Mouse (Mus musculus): Measurements from ENCODE around the gene Gpr82. TPM values are rescaled to one million over a fixed set of nuclear protein-coding genes. Genes with fewer than 3 reads are reported as not detected.

The Gpr82 gene
- polyA plus RNA-seq, 1 experiment from 2014 or later = 0.26 TPM

DNA sequence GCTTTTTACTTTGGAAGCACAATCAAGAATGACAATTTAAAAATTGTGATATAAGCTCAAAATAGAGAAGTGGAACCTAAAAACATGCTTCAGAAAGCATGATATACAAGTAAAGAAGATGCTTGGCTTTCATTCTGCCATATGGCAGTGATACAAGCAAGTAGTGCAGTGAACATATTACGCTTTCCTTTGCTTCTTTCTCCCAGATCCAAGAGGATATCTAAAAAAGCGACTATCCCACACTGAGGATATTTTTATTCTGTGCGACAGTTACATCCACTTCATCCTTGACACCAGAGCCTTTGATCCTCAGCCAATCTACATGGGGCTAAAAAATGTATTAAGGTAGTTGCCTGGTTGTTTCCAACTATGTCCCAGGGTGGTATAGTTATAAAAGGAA is 20.6 kb downstream of the Gpr82 start:
- H3K4me3 ChIP-seq (ENCODE audit: low read length) = no peak overlapping the region
- no peak overlapping the region for H3K4me2 ChIP-seq (replicated peaks; ENCODE audit: low read depth, low read length)
- no peaks in the 10 kb centered on the region for H3K9me3 ChIP-seq (ENCODE audit: low read length)
- ATAC-seq (ENCODE audit: low FRiP score, low TSS enrichment) = no peak
- no peak overlapping the region for H3K9ac ChIP-seq (replicated peaks; ENCODE audit: low read length)
- no peak overlapping the region for H3K27ac ChIP-seq (ENCODE audit: low read length)
- no peaks in the 10 kb centered on the region for H3K27me3 ChIP-seq (ENCODE audit: insufficient read depth, low read length)
- H3K36me3 ChIP-seq (ENCODE audit: insufficient read depth, low read length) = no peaks in the 10 kb centered on the region
- 89% methylated on average over 3 of the region's 3 CpGs for WGBS
- H3K4me1 ChIP-seq (ENCODE audit: insufficient read depth, low read length) = no peaks in the 10 kb centered on the region

DNA sequence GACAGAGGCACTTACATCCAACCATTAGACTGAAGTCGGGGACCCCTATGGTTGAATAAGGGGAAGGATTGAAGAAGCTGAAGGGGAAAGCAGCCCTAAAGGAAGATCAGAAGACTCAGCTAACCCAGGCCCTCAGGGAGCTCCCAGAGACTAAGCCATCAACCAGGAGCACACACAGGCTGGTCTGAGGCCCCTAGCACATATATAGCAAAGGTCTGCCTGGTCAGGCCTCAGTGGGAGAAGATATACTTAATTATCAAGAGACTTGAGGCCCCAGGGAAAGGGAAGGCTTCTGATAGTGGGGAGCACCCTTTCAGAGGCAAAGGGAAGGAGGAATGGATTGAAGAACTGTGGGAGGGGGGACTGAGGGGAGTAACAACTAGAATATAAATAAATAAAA is 25.4 kb downstream of the Gpr82 start:
- no peaks in the 10 kb centered on the region for H3K9me3 ChIP-seq (ENCODE audit: low read length)
- no peak overlapping the region for H3K9ac ChIP-seq (replicated peaks; ENCODE audit: low read length)
- ATAC-seq (ENCODE audit: low FRiP score, low TSS enrichment) = no peak
- no peaks in the 10 kb centered on the region for H3K27me3 ChIP-seq (ENCODE audit: insufficient read depth, low read length)
- no peaks in the 10 kb centered on the region for H3K4me1 ChIP-seq (ENCODE audit: insufficient read depth, low read length)
- WGBS = 85% methylated on average over 1 of the region's 1 CpGs
- H3K4me2 ChIP-seq (replicated peaks; ENCODE audit: low read depth, low read length) = no peak overlapping the region
- H3K4me3 ChIP-seq (ENCODE audit: low read length) = no peak overlapping the region
- no peak overlapping the region for H3K27ac ChIP-seq (ENCODE audit: low read length)
- H3K36me3 ChIP-seq (ENCODE audit: insufficient read depth, low read length) = no peaks in the 10 kb centered on the region

DNA sequence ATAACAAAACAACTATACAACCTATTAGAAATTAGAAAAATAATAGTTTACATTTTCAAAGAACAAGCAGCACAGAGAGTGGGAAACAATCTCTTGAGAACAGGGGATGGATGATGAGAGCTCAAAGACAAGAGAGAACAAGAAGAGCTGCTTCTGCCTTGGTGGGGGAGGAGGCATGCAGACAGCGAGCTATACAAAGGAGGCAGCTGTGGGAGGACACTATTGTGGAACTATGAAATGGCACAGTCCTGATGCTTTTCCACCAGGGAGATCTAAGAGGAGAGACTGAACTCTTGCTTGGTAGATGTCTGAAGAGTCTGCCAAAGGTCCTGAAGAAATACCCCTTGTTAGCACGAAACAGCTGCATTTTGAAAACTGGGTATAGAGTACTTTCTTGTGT is 27.2 kb downstream of the Gpr82 start:
- Histone ChIP-seq H3K4me2 (replicated peaks; ENCODE audit: low read depth, low read length) (no peak overlapping the region), H3K27me3 (ENCODE audit: insufficient read depth, low read length) (no peaks in the 10 kb centered on the region), H3K27ac (ENCODE audit: low read length) (no peak overlapping the region), H3K36me3 (ENCODE audit: insufficient read depth, low read length) (no peaks in the 10 kb centered on the region), H3K4me3 (ENCODE audit: low read length) (no peak overlapping the region), H3K9ac (replicated peaks; ENCODE audit: low read length) (no peak overlapping the region), H3K4me1 (ENCODE audit: insufficient read depth, low read length) (no peaks in the 10 kb centered on the region), H3K9me3 (ENCODE audit: low read length) (no peaks in the 10 kb centered on the region)
- WGBS = 55% methylated on average over 2 of the region's 2 CpGs
- no peak for ATAC-seq (ENCODE audit: low FRiP score, low TSS enrichment)

DNA sequence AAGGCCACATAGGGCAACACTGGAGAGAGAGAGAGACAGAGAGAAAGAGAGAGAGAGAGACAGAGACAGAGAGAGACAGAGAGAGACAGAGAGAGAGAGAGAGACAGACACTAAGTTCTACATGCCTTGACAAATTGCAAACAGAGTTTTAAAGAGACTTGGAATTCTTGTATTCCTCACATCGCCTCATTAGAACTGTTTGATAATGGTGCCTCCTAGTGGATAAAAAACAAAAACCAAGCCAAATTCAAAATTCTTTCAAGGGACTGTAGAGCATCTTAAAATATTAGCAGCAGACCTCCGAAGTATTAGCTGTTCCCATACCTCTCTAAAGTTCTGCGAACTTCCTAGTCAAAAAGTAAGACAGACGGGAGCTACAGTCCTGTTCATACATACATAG is 30.7 kb downstream of the Gpr82 start:
- Histone ChIP-seq H3K27ac (ENCODE audit: low read length) (no peak overlapping the region), H3K9ac (replicated peaks; ENCODE audit: low read length) (no peak overlapping the region), H3K4me3 (ENCODE audit: low read length) (no peak overlapping the region), H3K27me3 (ENCODE audit: insufficient read depth, low read length) (no peaks in the 10 kb centered on the region), H3K4me1 (ENCODE audit: insufficient read depth, low read length) (no peaks in the 10 kb centered on the region), H3K36me3 (ENCODE audit: insufficient read depth, low read length) (no peaks in the 10 kb centered on the region), H3K9me3 (ENCODE audit: low read length) (no peaks in the 10 kb centered on the region), H3K4me2 (replicated peaks; ENCODE audit: low read depth, low read length) (no peak overlapping the region)
- 83% methylated on average over 4 of the region's 4 CpGs for WGBS
- ATAC-seq (ENCODE audit: low FRiP score, low TSS enrichment) = no peak

DNA sequence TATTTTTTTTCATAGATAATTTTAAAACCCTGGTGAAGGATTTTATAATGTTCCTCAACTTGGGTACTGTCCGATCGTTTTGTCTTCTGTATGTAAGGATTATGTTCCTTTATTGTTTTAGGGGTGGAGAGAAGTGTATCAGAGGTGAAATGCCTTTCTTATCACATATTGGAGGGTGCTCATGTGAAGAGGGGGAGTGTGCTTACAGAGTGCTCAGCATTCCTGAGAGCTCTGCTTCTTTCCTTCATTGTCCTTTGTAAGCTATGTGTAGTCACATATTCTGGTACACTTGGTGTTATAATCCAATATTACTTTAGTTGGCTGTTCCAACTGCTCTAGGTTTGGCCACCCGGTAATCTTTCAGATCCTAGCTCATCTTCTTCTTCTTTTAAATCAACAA is 39.5 kb downstream of the Gpr82 start:
- H3K9me3 ChIP-seq (ENCODE audit: low read length) = no peaks in the 10 kb centered on the region
- ATAC-seq (ENCODE audit: low FRiP score, low TSS enrichment) = no peak
- H3K9ac ChIP-seq (replicated peaks; ENCODE audit: low read length) = no peak overlapping the region
- no peaks in the 10 kb centered on the region for H3K27me3 ChIP-seq (ENCODE audit: insufficient read depth, low read length)
- H3K36me3 ChIP-seq (ENCODE audit: insufficient read depth, low read length) = no peaks in the 10 kb centered on the region
- H3K4me3 ChIP-seq (ENCODE audit: low read length) = no peak overlapping the region
- H3K4me2 ChIP-seq (replicated peaks; ENCODE audit: low read depth, low read length) = no peak overlapping the region
- no peak overlapping the region for H3K27ac ChIP-seq (ENCODE audit: low read length)
- 90% methylated on average over 3 of the region's 3 CpGs for WGBS
- H3K4me1 ChIP-seq (ENCODE audit: insufficient read depth, low read length) = no peaks in the 10 kb centered on the region

DNA sequence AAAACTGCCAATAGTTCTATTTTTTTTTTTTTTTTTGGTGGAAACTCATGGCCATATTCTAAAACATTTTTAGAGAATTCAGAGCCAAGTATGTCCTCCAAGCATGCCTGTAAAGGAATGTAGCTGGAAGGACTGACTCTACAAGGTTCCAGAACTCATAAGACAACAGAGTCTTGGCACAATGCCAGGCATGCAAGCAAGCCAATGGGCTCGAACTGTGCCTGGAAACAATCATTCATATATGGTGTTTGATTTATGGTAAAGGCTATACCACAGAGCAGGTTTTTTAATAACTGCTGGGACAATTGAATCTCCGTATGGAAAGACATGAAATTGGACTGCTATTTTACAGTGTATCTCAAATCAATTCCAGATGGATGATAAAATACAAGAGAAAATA is 43.9 kb downstream of the Gpr82 start:
- Histone ChIP-seq H3K27ac (ENCODE audit: low read length) (no peak overlapping the region), H3K9me3 (ENCODE audit: low read length) (no peaks in the 10 kb centered on the region), H3K36me3 (ENCODE audit: insufficient read depth, low read length) (no peaks in the 10 kb centered on the region), H3K27me3 (ENCODE audit: insufficient read depth, low read length) (no peaks in the 10 kb centered on the region), H3K9ac (replicated peaks; ENCODE audit: low read length) (no peak overlapping the region), H3K4me2 (replicated peaks; ENCODE audit: low read depth, low read length) (no peak overlapping the region), H3K4me3 (ENCODE audit: low read length) (no peak overlapping the region), H3K4me1 (ENCODE audit: insufficient read depth, low read length) (no peaks in the 10 kb centered on the region)
- WGBS = 52% methylated on average over 2 of the region's 2 CpGs
- ATAC-seq (ENCODE audit: low FRiP score, low TSS enrichment) = no peak

DNA sequence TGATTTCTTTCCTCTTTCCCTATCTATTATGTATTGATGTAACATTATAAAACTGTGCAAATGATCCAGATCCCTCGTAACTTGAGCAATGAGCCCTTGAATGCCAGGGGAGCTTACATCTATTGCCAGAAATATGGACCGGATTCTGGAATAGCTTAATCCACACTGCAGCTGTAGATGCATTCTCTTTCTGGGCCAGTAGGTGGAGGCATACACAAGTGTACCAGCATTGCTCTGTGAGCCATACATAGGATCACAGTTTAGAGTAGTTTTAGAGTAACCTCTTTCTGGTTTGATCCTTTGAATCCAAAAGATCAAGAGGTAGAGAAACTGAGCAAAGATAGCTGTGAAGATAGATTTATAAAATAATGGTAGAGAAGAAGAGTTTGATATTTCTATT is 49.0 kb downstream of the Gpr82 start:
- H3K4me1 ChIP-seq (ENCODE audit: insufficient read depth, low read length) = no peaks in the 10 kb centered on the region
- H3K4me2 ChIP-seq (replicated peaks; ENCODE audit: low read depth, low read length) = no peak overlapping the region
- no peaks in the 10 kb centered on the region for H3K27me3 ChIP-seq (ENCODE audit: insufficient read depth, low read length)
- H3K36me3 ChIP-seq (ENCODE audit: insufficient read depth, low read length) = no peaks in the 10 kb centered on the region
- WGBS = 51% methylated on average over 2 of the region's 2 CpGs
- H3K4me3 ChIP-seq (ENCODE audit: low read length) = no peak overlapping the region
- H3K27ac ChIP-seq (ENCODE audit: low read length) = no peak overlapping the region
- ATAC-seq (ENCODE audit: low FRiP score, low TSS enrichment) = no peak
- H3K9ac ChIP-seq (replicated peaks; ENCODE audit: low read length) = no peak overlapping the region
- no peaks in the 10 kb centered on the region for H3K9me3 ChIP-seq (ENCODE audit: low read length)

Small RNAs within 50 kb of the gene (microRNA-seq; reads per million reads assigned to microRNA genes)
- gene Gm25246 = not detected

Other genes starting within 250 kb of the Gpr82 start
- gene Nyx, start 195.3 kb upstream of the Gpr82 start, polyA plus RNA-seq (2015; fragmentation: Nextera tagmentation; extraction: Ambion mirVana) = 0.04 TPM in 1 of 2 replicates, not detected in the other
- gene Gpr34, start 29.3 kb upstream of the Gpr82 start, polyA plus RNA-seq (2015; fragmentation: Nextera tagmentation; extraction: Ambion mirVana) = 1.1 TPM in 2 replicates
- 13.6 and 16.2 TPM in 2 replicates for gene Cask, start 190.0 kb downstream of the Gpr82 start, polyA plus RNA-seq (2015; fragmentation: Nextera tagmentation; extraction: Ambion mirVana)